Mouse (Mus musculus) neural tube, embryonic 13.5 days (tissue): Measurements from ENCODE around the gene Ifit3b. TPM values are rescaled to one million over a fixed set of nuclear protein-coding genes. Genes with fewer than 3 reads are reported as not detected.
"Not testable (repeated sequence)": the region's sequence is repeated elsewhere in the genome, so short reads cannot be mapped to it uniquely, and the experiment has no call there.

Experiments
- ATAC-seq: fragments of 200-750 bp; cut with Nextera tagmentation; 2 replicates; pipeline ENCODE4 v1.8.0; 2017; ENCODE audit warnings: low read depth, mild to moderate bottlenecking, moderate TSS enrichment, moderate library complexity
- H3K27ac ChIP-seq: fragments of 300-500 bp; sonication (generic); replicated peaks from 2 replicates; pipeline ENCODE4 v1.5.1; 2015; ENCODE audit warnings: moderate library complexity, mild to moderate bottlenecking, inconsistent platforms
- H3K27me3 ChIP-seq: fragments of 300-500 bp; sonication (generic); 2 replicates; pipeline ENCODE4 v1.6.1; 2015; ENCODE audit warnings: mild to moderate bottlenecking, inconsistent platforms
- H3K36me3 ChIP-seq: fragments of 300-500 bp; sonication (generic); 2 replicates; pipeline ENCODE4 v1.6.1; 2015; ENCODE audit warnings: mild to moderate bottlenecking, inconsistent platforms
- H3K4me1 ChIP-seq: fragments of 300-500 bp; sonication (generic); replicated peaks from 2 replicates; pipeline ENCODE4 v1.6.1; 2015; ENCODE audit warnings: inconsistent platforms
- H3K4me2 ChIP-seq: fragments of 300-500 bp; sonication (generic); 2 replicates; pipeline ENCODE4 v1.6.1; 2015; ENCODE audit warnings: inconsistent platforms, mild to moderate bottlenecking, moderate library complexity
- H3K4me3 ChIP-seq: fragments of 300-500 bp; sonication (generic); 2 replicates; pipeline ENCODE4 v1.5.1; 2015; ENCODE audit warnings: mild to moderate bottlenecking, inconsistent platforms
- H3K9ac ChIP-seq: fragments of 300-500 bp; sonication (generic); 2 replicates; pipeline ENCODE4 v1.6.1; 2015; ENCODE audit warnings: moderate library complexity, mild to moderate bottlenecking, inconsistent platforms
- H3K9me3 ChIP-seq: fragments of 300-500 bp; sonication (generic); 2 replicates; pipeline ENCODE4 v1.6.1; 2016; ENCODE audit warnings: inconsistent platforms
- whole genome bisulfite sequencing: fragments of 180-500 bp; shearing (Covaris S2); methylation state at CpG from one replicate; pipeline ENCODE4 v1.1.7; 2015; 5-methylcytosine and 5-hydroxymethylcytosine counted together
- polyA plus RNA-seq: library from polyadenylated mRNA; unstranded; fragments of >200 nt; fragmentation: Nextera tagmentation; extraction: Ambion mirVana; gene quantifications from 2 replicates; pipeline ENCODE4 v1.2.1, GENCODE M21; 2015

Gene Ifit3b
- polyA plus RNA-seq, 1 experiment from 2014 or later = 0.35 TPM

- ATAC-seq, H3K9ac ChIP-seq, H3K9me3 ChIP-seq, H3K4me2 ChIP-seq, H3K4me3 ChIP-seq, H3K4me1 ChIP-seq, H3K27ac ChIP-seq, H3K27me3 ChIP-seq, H3K36me3 ChIP-seq: not testable (repeated sequence)
- WGBS = 86% methylated on average over 7 of the region's 12 CpGs
Measured at GRCm38 (mm10) chr19:34587898-34588692, 19.7 kb upstream of the Ifit3b start.

GRCm38 (mm10) chr19:34588959-34589358 is 18.8 kb upstream of the Ifit3b start:
- ATAC-seq = no peak
- no peaks in the 10 kb centered on the region for H3K4me1 ChIP-seq
- no peak overlapping the region for H3K27ac ChIP-seq

GRCm38 (mm10) chr19:34593456-34593855 is 14.3 kb upstream of the Ifit3b start:
- Histone ChIP-seq H3K27ac (no peak overlapping the region), H3K36me3 (no peaks in the 10 kb centered on the region), H3K4me3 (no peak overlapping the region), H3K4me2 (no peak overlapping the region), H3K9ac (no peak overlapping the region), H3K4me1 (no peaks in the 10 kb centered on the region), H3K9me3 (no peaks in the 10 kb centered on the region), H3K27me3 (no peaks in the 10 kb centered on the region)
- ATAC-seq = no peak
- WGBS = 94% methylated on average over 2 of the region's 2 CpGs

More at GRCm38 (mm10) chr19:34588959-34589358, 18.8 kb upstream of the Ifit3b start:
- Histone ChIP-seq H3K9ac (no peak overlapping the region), H3K9me3 (no peaks in the 10 kb centered on the region), H3K4me2 (no peak overlapping the region), H3K36me3 (no peaks in the 10 kb centered on the region), H3K4me3 (no peak overlapping the region), H3K27me3 (no peaks in the 10 kb centered on the region)

- not testable (repeated sequence) for H3K4me3 ChIP-seq, H3K9ac ChIP-seq, H3K36me3 ChIP-seq, ATAC-seq, H3K9me3 ChIP-seq, H3K27me3 ChIP-seq, H3K4me2 ChIP-seq, H3K27ac ChIP-seq, H3K4me1 ChIP-seq
- 80% methylated on average over 3 of the region's 3 CpGs for WGBS
Measured at GRCm38 (mm10) chr19:34594523-34594922, 13.2 kb upstream of the Ifit3b start.

DNA sequence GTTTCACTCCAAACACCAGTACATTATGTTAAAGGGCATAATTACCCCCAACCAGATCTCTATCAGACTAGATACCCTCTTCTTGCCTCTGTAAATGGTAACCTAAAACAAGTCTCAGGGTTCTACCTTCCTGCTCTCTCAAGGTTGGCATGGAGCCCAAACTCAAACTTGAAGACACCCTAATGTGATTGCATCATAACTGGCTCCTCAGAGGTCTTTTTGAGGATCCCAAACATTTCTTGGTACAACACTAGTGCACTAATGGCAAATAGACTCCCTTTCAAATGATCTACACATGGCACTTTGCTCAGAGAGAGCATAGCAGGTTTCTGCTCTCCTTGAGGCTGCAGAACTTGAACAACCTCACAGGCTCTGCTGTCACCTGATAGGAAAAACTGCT is 11.0 kb upstream of the Ifit3b start:
- Histone ChIP-seq H3K9me3 (no peaks in the 10 kb centered on the region), H3K36me3 (no peaks in the 10 kb centered on the region), H3K4me2 (no peak overlapping the region), H3K27ac (no peak overlapping the region), H3K4me3 (no peak overlapping the region), H3K4me1 (no peaks in the 10 kb centered on the region), H3K9ac (no peak overlapping the region), H3K27me3 (no peaks in the 10 kb centered on the region)
- ATAC-seq = no peak

DNA sequence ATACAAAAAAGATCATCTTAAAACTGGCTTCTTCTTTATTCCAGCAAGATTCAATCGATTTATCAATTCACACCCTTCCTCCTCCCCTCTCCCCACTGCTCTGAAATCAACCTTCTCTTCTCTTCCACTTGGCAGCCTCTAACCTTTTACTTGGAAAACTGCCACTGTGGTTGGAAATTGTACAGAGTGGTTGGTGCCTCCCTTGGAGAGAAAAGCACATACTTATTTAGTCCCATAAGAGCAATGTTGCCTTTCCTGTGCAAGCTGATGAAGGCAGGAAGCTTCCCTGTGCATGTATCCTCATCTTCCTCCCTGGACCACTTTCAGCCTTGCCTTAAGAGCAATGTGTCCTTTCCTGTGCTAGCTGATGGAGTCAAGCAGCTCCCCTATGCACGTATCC is 9.4 kb upstream of the Ifit3b start:
- H3K4me1 ChIP-seq = no peaks in the 10 kb centered on the region
- H3K9ac ChIP-seq = no peak overlapping the region
- H3K27ac ChIP-seq = no peak overlapping the region
- no peaks in the 10 kb centered on the region for H3K9me3 ChIP-seq
- no peak for ATAC-seq
- H3K4me3 ChIP-seq = no peak overlapping the region
- no peaks in the 10 kb centered on the region for H3K27me3 ChIP-seq
- WGBS = 84% methylated on average over 2 of the region's 2 CpGs
- H3K36me3 ChIP-seq = no peaks in the 10 kb centered on the region
- no peak overlapping the region for H3K4me2 ChIP-seq

GRCm38 (mm10) chr19:34599250-34599649 is 8.5 kb upstream of the Ifit3b start:
- not testable (repeated sequence) for H3K27ac ChIP-seq, H3K4me3 ChIP-seq, H3K9ac ChIP-seq, ATAC-seq, H3K4me2 ChIP-seq, H3K4me1 ChIP-seq, H3K36me3 ChIP-seq, H3K9me3 ChIP-seq, H3K27me3 ChIP-seq

DNA sequence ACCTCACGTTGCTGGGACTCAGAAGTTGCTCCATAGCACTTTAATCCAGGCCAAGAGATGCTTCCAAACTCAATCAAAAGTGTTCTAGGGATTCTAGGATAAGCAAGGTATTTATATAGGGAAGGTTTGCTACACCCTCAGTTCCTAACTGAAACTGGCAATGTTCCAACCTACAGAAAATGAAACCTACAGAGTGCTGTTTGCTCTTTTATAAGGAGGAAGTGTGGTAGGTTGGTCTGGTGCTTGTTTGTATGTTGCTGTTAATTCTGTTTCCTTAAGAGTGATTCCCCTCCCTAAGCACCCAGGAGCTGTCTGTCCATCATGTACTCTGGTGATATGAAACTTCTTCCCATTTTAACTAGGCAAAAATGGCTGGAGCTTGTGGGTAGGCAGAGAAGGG is 5.9 kb upstream of the Ifit3b start, which contains the start of gene Ifit1bl1:
Gene Ifit1bl1 (minus strand): TSS at position 69 of the 400 bp plus-strand sequence.
- not testable (repeated sequence) for H3K36me3 ChIP-seq, ATAC-seq, H3K4me3 ChIP-seq, H3K9me3 ChIP-seq, H3K4me2 ChIP-seq, H3K27ac ChIP-seq, H3K4me1 ChIP-seq, H3K27me3 ChIP-seq, H3K9ac ChIP-seq
- 48% methylated on average over 1 of the region's 1 CpGs for WGBS

DNA sequence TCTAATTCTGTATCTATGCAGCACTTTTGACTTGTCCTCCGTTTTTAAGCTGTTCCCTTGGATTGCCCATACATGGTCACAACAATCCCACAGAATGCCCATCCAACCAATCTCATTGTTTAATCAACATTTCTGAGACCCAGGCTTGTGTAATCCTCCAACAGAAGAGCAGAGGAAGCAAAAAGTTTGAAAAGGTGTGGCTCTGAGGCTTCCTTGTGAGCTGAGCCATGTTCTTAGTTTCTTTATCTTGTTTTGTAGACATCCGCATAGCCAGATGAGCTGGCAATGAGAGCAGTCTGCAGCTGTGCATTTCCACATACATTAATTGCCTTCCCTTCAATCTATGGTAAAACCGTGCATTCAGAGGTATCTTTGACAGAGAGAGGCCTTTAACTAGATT is 2.3 kb upstream of the Ifit3b start:
- no peaks in the 10 kb centered on the region for H3K9me3 ChIP-seq
- no peak overlapping the region for H3K9ac ChIP-seq
- no peak for ATAC-seq
- 90% methylated on average over 3 of the region's 3 CpGs for WGBS
- H3K36me3 ChIP-seq = no peaks in the 10 kb centered on the region
- no peak overlapping the region for H3K4me3 ChIP-seq
- no peak overlapping the region for H3K27ac ChIP-seq
- H3K4me1 ChIP-seq = no peaks in the 10 kb centered on the region
- H3K4me2 ChIP-seq = no peak overlapping the region
- H3K27me3 ChIP-seq = no peaks in the 10 kb centered on the region

- not testable (repeated sequence) for H3K27ac ChIP-seq, ATAC-seq, H3K4me3 ChIP-seq, H3K4me2 ChIP-seq, H3K36me3 ChIP-seq, H3K27me3 ChIP-seq, H3K9ac ChIP-seq, H3K9me3 ChIP-seq, H3K4me1 ChIP-seq
- WGBS = 74% methylated on average over 3 of the region's 3 CpGs
Measured at GRCm38 (mm10) chr19:34610118-34610517, 2.3 kb downstream of the Ifit3b start.

- not testable (repeated sequence) for H3K4me1 ChIP-seq, ATAC-seq, H3K9me3 ChIP-seq, H3K9ac ChIP-seq, H3K36me3 ChIP-seq, H3K4me3 ChIP-seq, H3K27ac ChIP-seq, H3K27me3 ChIP-seq, H3K4me2 ChIP-seq
- 90% methylated on average over 5 of the region's 11 CpGs for WGBS
Measured at GRCm38 (mm10) chr19:34612243-34613001, 4.7 kb downstream of the Ifit3b start.

- H3K9me3 ChIP-seq = no peaks in the 10 kb centered on the region
- no peaks in the 10 kb centered on the region for H3K4me1 ChIP-seq
- no peak overlapping the region for H3K9ac ChIP-seq
- no peak for ATAC-seq
- no peak overlapping the region for H3K4me2 ChIP-seq
- no peaks in the 10 kb centered on the region for H3K27me3 ChIP-seq
- no peaks in the 10 kb centered on the region for H3K36me3 ChIP-seq
- 92% methylated on average over 5 of the region's 5 CpGs for WGBS
- no peak overlapping the region for H3K27ac ChIP-seq
- no peak overlapping the region for H3K4me3 ChIP-seq
Measured at GRCm38 (mm10) chr19:34620871-34621270, 13.1 kb downstream of the Ifit3b start.
